Mouse (Mus musculus): Measurements from ENCODE around the gene Spag9. TPM values are rescaled to one million over a fixed set of nuclear protein-coding genes. Genes with fewer than 3 reads are reported as not detected.
"Not testable (repeated sequence)": the region's sequence is repeated elsewhere in the genome, so short reads cannot be mapped to it uniquely, and the experiment has no call there.

Spag9 gene
- polyA plus RNA-seq, 1 experiment from 2014 or later, result 96.2 TPM

- Histone ChIP-seq H3K27me3 (replicated peaks) (no peaks in the 10 kb centered on the region), H3K4me1 (no peaks in the 10 kb centered on the region), H3K27ac (no peak overlapping the region), H3K36me3 (no peaks in the 10 kb centered on the region), H3K4me3 (no peak overlapping the region), H3K4me2 (replicated peaks) (no peak overlapping the region), H3K9ac (no peak overlapping the region), H3K9me3 (no peaks in the 10 kb centered on the region)
- 94% methylated on average over 4 of the region's 4 CpGs for WGBS
- ATAC-seq (ENCODE audit: low FRiP score, low read depth), result no peak
Observed at GRCm38 (mm10) chr11:94032084-94032483, 36.2 kb downstream of the Spag9 start.

- ATAC-seq (ENCODE audit: low FRiP score, low read depth), result no peak
- no peak overlapping the region for H3K4me2 ChIP-seq (replicated peaks)
- 72% methylated on average over 2 of the region's 2 CpGs for WGBS
- H3K36me3 ChIP-seq, result no peaks in the 10 kb centered on the region
- H3K27ac ChIP-seq, result no peak overlapping the region
- H3K9ac ChIP-seq, result no peak overlapping the region
- H3K4me1 ChIP-seq, result no peaks in the 10 kb centered on the region
- no peaks in the 10 kb centered on the region for H3K9me3 ChIP-seq
- H3K4me3 ChIP-seq, result no peak overlapping the region
- no peaks in the 10 kb centered on the region for H3K27me3 ChIP-seq (replicated peaks)
Observed at GRCm38 (mm10) chr11:94032971-94033370, 37.1 kb downstream of the Spag9 start.

GRCm38 (mm10) chr11:94035974-94036373, 40.1 kb downstream of the Spag9 start:
- no peaks in the 10 kb centered on the region for H3K36me3 ChIP-seq
- no peak overlapping the region for H3K9ac ChIP-seq
- H3K4me1 ChIP-seq, result no peaks in the 10 kb centered on the region
- no peak for ATAC-seq (ENCODE audit: low FRiP score, low read depth)
- no peak overlapping the region for H3K27ac ChIP-seq
- H3K27me3 ChIP-seq (replicated peaks), result no peaks in the 10 kb centered on the region
- H3K4me3 ChIP-seq, result no peak overlapping the region
- 42% methylated on average over 2 of the region's 2 CpGs for WGBS
- H3K4me2 ChIP-seq (replicated peaks), result no peak overlapping the region
- no peaks in the 10 kb centered on the region for H3K9me3 ChIP-seq

DNA sequence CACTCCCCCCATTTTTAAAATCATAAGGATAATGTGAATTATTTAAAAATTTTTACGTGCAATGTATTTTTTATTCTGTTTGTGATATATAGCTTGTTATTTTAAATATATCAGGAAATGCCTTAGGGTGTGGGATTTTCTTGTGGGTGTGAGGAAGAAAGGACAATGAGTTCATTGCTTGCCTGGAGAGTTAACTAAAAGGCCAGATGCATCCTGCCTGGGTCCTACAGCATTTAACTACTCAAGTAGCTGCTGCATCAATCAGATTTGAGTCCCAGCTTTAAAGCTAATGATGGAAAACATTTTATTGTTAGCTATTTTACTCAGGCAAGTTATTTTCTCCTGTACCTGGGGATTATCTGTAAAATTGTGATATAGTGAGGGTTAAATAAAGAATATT, 45.6 kb downstream of the Spag9 start:
- Histone ChIP-seq H3K4me1 (peaks cover under 1% of the 10 kb centered on the region; the same call in 1 of the 2 replicates), H3K9me3 (no peaks in the 10 kb centered on the region), H3K27ac (no peak overlapping the region), H3K36me3 (no peaks in the 10 kb centered on the region), H3K27me3 (replicated peaks) (no peaks in the 10 kb centered on the region), H3K9ac (no peak overlapping the region), H3K4me3 (no peak overlapping the region), H3K4me2 (replicated peaks) (no peak overlapping the region)
- 78% methylated on average over 1 of the region's 1 CpGs for WGBS
- ATAC-seq (ENCODE audit: low FRiP score, low read depth), result no peak

DNA sequence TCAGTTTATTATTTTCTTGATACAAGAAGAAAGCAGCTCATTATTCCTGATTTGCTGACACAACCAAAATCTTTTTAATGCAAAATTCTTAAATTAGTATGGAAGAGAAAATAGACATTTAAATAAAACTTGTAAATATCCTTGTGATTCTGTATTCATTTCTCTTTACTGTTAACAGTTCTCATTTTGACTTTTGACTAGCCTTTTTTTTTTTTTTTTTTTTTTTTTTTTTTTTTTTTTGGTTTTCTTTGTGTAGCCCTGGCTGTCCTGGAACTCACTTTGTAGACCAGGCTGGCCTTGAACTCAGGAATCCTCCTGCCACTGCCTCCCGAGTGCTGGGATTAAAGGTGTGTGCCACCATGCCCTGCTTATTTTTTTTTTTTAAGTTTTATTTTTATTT, 46.4 kb downstream of the Spag9 start:
- not testable (repeated sequence) for H3K4me2 ChIP-seq (replicated peaks); H3K27ac ChIP-seq; H3K27me3 ChIP-seq (replicated peaks); H3K4me3 ChIP-seq; H3K4me1 ChIP-seq; H3K9me3 ChIP-seq; H3K36me3 ChIP-seq; ATAC-seq (ENCODE audit: low FRiP score, low read depth); H3K9ac ChIP-seq
- 76% methylated on average over 1 of the region's 1 CpGs for WGBS

DNA sequence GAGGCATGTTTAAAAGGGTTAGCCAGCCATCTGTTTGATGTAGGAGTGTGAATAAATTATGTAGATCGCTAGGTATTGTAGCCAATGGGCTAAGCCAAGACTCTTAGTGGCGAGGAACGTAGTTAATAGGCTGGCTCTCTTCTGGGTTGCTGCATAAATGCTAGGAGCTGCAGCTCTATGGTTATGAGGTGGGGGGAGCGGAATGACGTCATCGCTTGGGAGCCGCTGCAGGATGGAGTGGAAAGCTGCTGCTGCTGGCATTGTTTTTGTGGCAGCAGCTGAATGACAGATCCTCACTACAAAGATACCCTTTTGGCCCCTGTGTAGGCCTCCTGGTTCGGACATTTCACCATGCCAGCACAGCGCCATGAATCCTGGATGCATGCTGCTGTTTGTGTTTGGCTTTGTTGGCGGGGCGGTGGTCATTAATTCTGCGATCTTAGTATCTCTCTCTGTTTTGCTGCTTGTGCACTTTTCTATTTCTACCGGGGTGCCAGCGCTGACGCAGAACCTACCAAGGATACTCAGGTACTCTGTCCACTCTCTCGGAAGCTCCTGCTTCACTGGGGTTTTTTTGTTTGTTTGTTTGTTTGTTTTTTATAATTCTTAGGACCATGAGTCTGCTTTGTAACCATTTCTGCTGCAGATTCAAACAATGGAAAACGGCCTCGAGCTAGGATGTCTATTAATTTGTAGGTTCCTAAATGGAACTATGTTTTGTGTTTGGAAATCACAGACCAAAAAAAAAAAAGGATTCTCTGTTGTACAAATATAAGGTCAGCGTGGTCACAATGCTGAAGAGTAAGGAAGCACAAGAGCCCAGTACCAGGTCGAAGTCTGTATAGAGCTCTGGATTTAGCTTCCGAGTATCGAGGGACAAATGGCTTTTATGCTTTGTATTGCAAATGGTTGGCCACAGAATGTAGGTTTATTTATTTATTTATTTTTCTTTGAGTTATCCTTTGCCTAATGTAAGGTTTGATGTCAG, 48.4 kb downstream of the Spag9 start:
- Histone ChIP-seq H3K27ac (peak overlapping the region; percentile 88), H3K9me3 (no peaks in the 10 kb centered on the region), H3K4me2 (replicated peaks) (peak overlapping the region; percentile 55), H3K4me1 (peaks cover 17% of the 10 kb centered on the region; the same call in 1 of the 2 replicates), H3K36me3 (peaks cover 14% of the 10 kb centered on the region), H3K27me3 (replicated peaks) (no peaks in the 10 kb centered on the region), H3K9ac (peak overlapping the region; percentile 69), H3K4me3 (peak overlapping the region; percentile 55)
- 2% methylated on average over 22 of the region's 22 CpGs for WGBS
- ATAC-seq (ENCODE audit: low FRiP score, low read depth), result peak; percentile 98

DNA sequence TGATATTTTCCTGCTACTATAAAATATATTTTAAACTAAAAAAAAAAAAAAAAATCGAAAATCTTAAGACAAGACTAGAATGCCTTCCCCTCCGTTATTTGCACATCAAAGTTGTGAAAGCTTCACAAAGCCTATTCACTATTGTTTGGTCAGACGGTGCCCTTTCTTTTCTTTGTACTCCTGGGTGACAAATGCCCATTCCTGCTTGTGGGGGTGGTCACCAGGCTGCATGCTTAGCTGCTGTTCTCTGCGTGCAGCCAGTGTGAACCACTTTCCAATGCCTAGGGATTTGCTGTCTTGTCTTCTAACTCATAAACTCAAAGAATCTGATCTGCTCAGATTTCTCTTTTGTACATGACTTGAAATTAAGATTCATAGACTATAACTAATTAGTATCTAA, 49.1 kb downstream of the Spag9 start:
- peaks cover 17% of the 10 kb centered on the region; the same call in 1 of the 2 replicates for H3K4me1 ChIP-seq
- peak overlapping the region; percentile 55 for H3K4me3 ChIP-seq
- peak overlapping the region; percentile 46 for H3K4me2 ChIP-seq (replicated peaks)
- no peaks in the 10 kb centered on the region for H3K27me3 ChIP-seq (replicated peaks)
- H3K27ac ChIP-seq, result no peak overlapping the region
- peak overlapping the region; percentile 40; the same call in 1 of the 2 replicates for H3K9ac ChIP-seq
- 3% methylated on average over 4 of the region's 4 CpGs for WGBS
- H3K9me3 ChIP-seq, result no peaks in the 10 kb centered on the region
- peak; percentile 55; the same call in 1 of the 2 replicates for ATAC-seq (ENCODE audit: low FRiP score, low read depth)
- peaks cover 19% of the 10 kb centered on the region for H3K36me3 ChIP-seq

DNA sequence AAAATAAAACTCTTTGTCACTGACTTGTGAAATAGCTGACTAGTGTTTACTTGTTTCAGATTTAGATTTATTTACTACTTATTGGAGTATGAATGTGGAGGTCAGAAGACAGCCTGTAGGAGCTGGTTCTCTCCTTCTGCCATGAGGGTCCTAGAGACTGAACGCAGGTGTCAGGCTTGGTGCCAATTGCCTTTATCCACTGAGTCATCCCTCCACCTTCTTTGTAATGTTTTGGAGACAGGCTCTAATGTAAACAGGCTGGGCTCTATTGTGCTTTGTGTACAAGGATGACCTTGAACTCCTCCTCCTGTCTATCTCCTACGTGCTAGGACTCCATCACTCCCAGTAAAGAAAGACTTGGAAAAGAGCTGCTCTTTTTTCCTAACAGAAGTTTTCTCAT, 51.4 kb downstream of the Spag9 start:
- no peaks in the 10 kb centered on the region for H3K27me3 ChIP-seq (replicated peaks)
- H3K9ac ChIP-seq, result 0 out of 2 replicates have a peak overlapping the region, but pooled peaks have one; percentile 5
- 0 out of 2 replicates have a peak overlapping the region, but pooled peaks have one; percentile 9 for H3K4me3 ChIP-seq
- H3K9me3 ChIP-seq, result no peaks in the 10 kb centered on the region
- WGBS, result 36% methylated on average over 2 of the region's 2 CpGs
- no peak overlapping the region for H3K27ac ChIP-seq
- H3K4me2 ChIP-seq (replicated peaks), result peak overlapping the region; percentile 65
- H3K36me3 ChIP-seq, result peaks cover 35% of the 10 kb centered on the region
- ATAC-seq (ENCODE audit: low FRiP score, low read depth), result no peak
- peaks cover 17% of the 10 kb centered on the region; the same call in 1 of the 2 replicates for H3K4me1 ChIP-seq

DNA sequence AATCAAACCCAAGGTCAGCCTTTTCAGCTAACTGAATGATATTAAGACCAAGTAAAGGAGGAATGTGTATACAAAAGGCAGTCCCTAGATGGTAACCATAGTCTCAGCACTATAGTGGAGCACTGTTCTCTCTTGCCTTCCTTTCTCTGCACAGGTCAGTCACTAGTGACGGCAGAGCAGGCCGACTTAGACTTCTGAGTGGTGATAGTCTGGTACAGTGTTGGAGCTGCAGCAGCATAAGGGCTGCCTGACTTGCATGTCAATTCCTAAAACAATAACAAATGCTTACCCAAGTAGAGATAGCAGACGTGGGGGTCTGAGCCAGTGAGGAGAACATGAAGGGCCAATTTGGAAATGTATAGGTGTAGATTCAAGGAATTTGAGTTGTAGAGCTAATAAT, 58.3 kb downstream of the Spag9 start:
- Histone ChIP-seq H3K9me3 (no peaks in the 10 kb centered on the region), H3K27ac (no peak overlapping the region), H3K4me1 (peaks cover 9% of the 10 kb centered on the region; the same call in 1 of the 2 replicates), H3K4me2 (replicated peaks) (no peak overlapping the region), H3K36me3 (peaks cover 54% of the 10 kb centered on the region), H3K4me3 (no peak overlapping the region), H3K27me3 (replicated peaks) (no peaks in the 10 kb centered on the region), H3K9ac (no peak overlapping the region)
- ATAC-seq (ENCODE audit: low FRiP score, low read depth), result no peak
- WGBS, result 64% methylated on average over 3 of the region's 3 CpGs

DNA sequence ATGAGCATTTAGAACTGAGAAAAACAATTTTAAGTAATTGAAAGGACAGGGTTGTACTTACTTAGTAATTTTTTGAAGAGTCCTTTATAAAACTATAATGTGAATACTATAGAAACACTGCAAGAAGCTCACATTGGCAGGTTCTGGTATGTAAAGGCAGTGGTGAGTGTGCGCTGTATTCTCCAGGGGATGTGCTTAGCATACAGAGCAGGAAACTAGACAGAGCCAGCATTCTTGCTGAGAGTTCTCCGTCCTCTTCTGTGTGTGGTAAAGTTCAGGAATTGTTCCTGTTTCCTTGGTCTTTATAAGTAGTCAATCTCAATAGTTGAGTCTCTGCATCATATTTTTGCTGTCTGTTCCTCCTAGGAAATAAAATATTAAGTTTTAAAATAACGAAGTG, 59.0 kb downstream of the Spag9 start:
- Histone ChIP-seq H3K4me3 (no peak overlapping the region), H3K36me3 (peaks cover 54% of the 10 kb centered on the region), H3K9me3 (no peaks in the 10 kb centered on the region), H3K27ac (no peak overlapping the region), H3K27me3 (replicated peaks) (no peaks in the 10 kb centered on the region), H3K4me1 (peaks cover 9% of the 10 kb centered on the region; the same call in 1 of the 2 replicates), H3K4me2 (replicated peaks) (no peak overlapping the region), H3K9ac (no peak overlapping the region)
- ATAC-seq (ENCODE audit: low FRiP score, low read depth), result 0 out of 2 replicates have a peak, but pooled peaks have one; percentile 50
- WGBS, result 68% methylated on average over 3 of the region's 3 CpGs

- no peak for ATAC-seq (ENCODE audit: low FRiP score, low read depth)
- Histone ChIP-seq H3K36me3 (peaks cover 38% of the 10 kb centered on the region), H3K4me3 (no peak overlapping the region), H3K27ac (no peak overlapping the region), H3K4me1 (no peaks in the 10 kb centered on the region), H3K9ac (no peak overlapping the region), H3K4me2 (replicated peaks) (no peak overlapping the region), H3K9me3 (no peaks in the 10 kb centered on the region), H3K27me3 (replicated peaks) (no peaks in the 10 kb centered on the region)
- 94% methylated on average over 5 of the region's 5 CpGs for WGBS
Observed at GRCm38 (mm10) chr11:94063941-94064340, 68.0 kb downstream of the Spag9 start.

DNA sequence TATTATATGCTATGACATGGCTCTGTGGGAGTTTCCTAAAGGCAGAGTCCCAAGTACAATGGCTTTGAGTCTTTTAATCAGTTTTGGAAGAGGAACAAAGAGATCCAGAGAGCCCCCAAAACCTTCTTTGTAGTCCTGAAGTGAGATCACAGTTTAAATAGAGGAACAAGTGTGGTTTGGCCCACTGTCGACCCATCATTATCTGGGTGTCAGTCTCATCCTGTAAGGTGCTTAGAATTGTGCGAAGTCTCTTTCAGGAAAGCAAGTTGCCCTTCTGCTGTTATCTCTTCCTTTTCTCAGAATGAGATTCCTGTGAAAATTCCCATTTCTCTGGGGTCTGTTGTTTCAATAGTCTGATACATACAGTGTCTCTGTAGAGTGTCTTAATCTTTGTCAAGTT, 74.6 kb downstream of the Spag9 start:
- no peaks in the 10 kb centered on the region for H3K27me3 ChIP-seq (replicated peaks)
- WGBS, result 75% methylated on average over 2 of the region's 2 CpGs
- H3K27ac ChIP-seq, result no peak overlapping the region
- no peak for ATAC-seq (ENCODE audit: low FRiP score, low read depth)
- H3K9me3 ChIP-seq, result no peaks in the 10 kb centered on the region
- H3K4me1 ChIP-seq, result no peaks in the 10 kb centered on the region
- H3K4me3 ChIP-seq, result no peak overlapping the region
- H3K4me2 ChIP-seq (replicated peaks), result no peak overlapping the region
- H3K9ac ChIP-seq, result no peak overlapping the region
- H3K36me3 ChIP-seq, result peaks cover 54% of the 10 kb centered on the region

All from neural tube, embryonic 12.5 days (tissue).